Mouse (Mus musculus): ENCODE data around the gene Zfp811. TPM values are rescaled to one million over a fixed set of nuclear protein-coding genes. Genes with fewer than 3 reads are reported as not detected.

The Zfp811 gene
- polyA plus RNA-seq, 1 experiment from 2014 or later, result 53.5 TPM

GRCm38 (mm10) chr17:32789244-32789643, 20.5 kb downstream of the Zfp811 start:
- peak overlapping the region; percentile 95; the same call in 1 of the 2 replicates for H3K4me3 ChIP-seq
- H3K27me3 ChIP-seq, result no peaks in the 10 kb centered on the region
- H3K4me2 ChIP-seq (replicated peaks), result no peak overlapping the region
- 75% methylated on average over 8 of the region's 8 CpGs for WGBS
- H3K36me3 ChIP-seq, result peaks cover 19% of the 10 kb centered on the region
- no peak overlapping the region for H3K9ac ChIP-seq (replicated peaks)
- H3K27ac ChIP-seq (replicated peaks), result no peak overlapping the region
- no peaks in the 10 kb centered on the region for H3K9me3 ChIP-seq
- peaks cover 24% of the 10 kb centered on the region for H3K4me1 ChIP-seq
- ATAC-seq (ENCODE audit: low FRiP score, low read depth), result no peak

- H3K4me2 ChIP-seq (replicated peaks), result peak overlapping the region; percentile 65
- H3K27me3 ChIP-seq, result no peaks in the 10 kb centered on the region
- peak overlapping the region; percentile 95 for H3K4me3 ChIP-seq
- peaks cover 24% of the 10 kb centered on the region for H3K4me1 ChIP-seq
- no peaks in the 10 kb centered on the region for H3K9me3 ChIP-seq
- H3K27ac ChIP-seq (replicated peaks), result 0 out of 2 replicates have a peak overlapping the region, but pooled peaks have one; percentile 30
- WGBS, result 12% methylated on average over 9 of the region's 9 CpGs
- ATAC-seq (ENCODE audit: low FRiP score, low read depth), result no peak
- peak overlapping the region; percentile 44 for H3K9ac ChIP-seq (replicated peaks)
- peaks cover 21% of the 10 kb centered on the region for H3K36me3 ChIP-seq
These were observed 21.2 kb downstream of the Zfp811 start for GRCm38 (mm10) chr17:32788576-32788975.

DNA sequence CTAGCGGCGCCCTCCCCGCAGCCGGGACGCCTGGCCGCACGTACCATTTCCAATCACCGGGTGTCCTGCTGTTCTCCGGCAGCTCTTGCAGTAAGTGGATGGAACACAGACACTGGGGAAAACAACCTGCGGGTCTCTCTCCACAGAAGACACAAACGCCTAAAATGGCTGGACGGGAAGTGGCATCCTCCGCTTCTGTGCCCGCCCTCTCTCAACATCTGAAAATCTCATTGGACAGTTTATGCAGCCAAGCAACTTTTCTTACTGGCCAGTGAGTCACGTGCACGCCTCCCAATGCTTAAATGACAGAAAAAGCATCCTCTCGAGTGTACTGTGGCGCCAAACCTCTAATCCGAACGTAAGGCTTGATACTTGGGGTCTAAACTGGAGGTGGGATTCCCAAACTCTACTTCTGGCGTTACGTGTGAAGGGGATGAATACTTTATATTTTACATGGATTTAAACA, 21.6 kb downstream of the Zfp811 start, which contains the start of gene Zfp871:
Gene Zfp871, minus strand, starts transcription at position 194 of the 466 bp plus-strand sequence.
- WGBS, result under 1% methylated on average over 22 of the region's 22 CpGs
- no peaks in the 10 kb centered on the region for H3K9me3 ChIP-seq
- H3K27me3 ChIP-seq, result no peaks in the 10 kb centered on the region
- ATAC-seq (ENCODE audit: low FRiP score, low read depth), result peak; percentile 97
- H3K4me2 ChIP-seq (replicated peaks), result peak within 1 kb of the TSS; percentile 65
- peak within 1 kb of the TSS; percentile 98 for H3K9ac ChIP-seq (replicated peaks)
- peak within 1 kb of the TSS; percentile 92 for H3K27ac ChIP-seq (replicated peaks)
- peaks cover 23% of the 10 kb centered on the region for H3K36me3 ChIP-seq
- H3K4me1 ChIP-seq, result peaks cover 24% of the 10 kb centered on the region
- H3K4me3 ChIP-seq, result peak within 1 kb of the TSS; percentile 95

DNA sequence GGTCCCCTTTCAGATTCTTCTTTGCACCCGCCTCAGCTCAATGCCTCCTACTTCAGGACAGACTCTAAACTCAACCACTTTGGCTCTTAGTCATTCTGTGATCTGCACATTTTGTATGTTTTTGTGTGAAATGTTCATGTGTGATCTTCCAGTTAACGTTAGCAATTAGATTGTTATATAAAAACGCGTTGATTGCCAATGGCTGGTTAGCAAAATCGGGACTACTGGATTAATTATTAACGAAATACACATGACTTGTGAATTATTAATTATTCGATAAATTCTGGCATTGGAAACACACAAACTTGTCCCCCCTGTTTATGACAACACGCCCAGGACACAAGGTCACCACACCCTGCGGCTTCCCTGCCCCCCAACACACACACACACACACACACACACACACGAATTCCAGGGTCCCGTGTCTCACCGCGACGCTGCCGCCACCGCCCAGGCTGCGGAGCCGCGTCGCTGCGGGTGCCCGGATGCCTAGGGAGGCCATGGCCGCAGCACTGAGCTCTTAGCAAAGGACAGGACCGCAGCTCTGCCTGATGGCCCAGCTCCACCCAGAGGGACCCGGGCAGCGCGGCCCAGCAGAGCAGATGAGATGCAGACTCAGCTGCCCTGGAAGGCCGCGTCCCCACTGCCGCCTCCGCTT, 22.2 kb downstream of the Zfp811 start:
- peaks cover 24% of the 10 kb centered on the region for H3K4me1 ChIP-seq
- no peaks in the 10 kb centered on the region for H3K9me3 ChIP-seq
- WGBS, result 1% methylated on average over 29 of the region's 31 CpGs
- H3K9ac ChIP-seq (replicated peaks), result peak overlapping the region; percentile 98
- H3K27me3 ChIP-seq, result no peaks in the 10 kb centered on the region
- peaks cover 29% of the 10 kb centered on the region for H3K36me3 ChIP-seq
- H3K4me3 ChIP-seq, result peak overlapping the region; percentile 95
- H3K27ac ChIP-seq (replicated peaks), result peak overlapping the region; percentile 92
- peak; percentile 88 for ATAC-seq (ENCODE audit: low FRiP score, low read depth)
- peak overlapping the region; percentile 65 for H3K4me2 ChIP-seq (replicated peaks)

DNA sequence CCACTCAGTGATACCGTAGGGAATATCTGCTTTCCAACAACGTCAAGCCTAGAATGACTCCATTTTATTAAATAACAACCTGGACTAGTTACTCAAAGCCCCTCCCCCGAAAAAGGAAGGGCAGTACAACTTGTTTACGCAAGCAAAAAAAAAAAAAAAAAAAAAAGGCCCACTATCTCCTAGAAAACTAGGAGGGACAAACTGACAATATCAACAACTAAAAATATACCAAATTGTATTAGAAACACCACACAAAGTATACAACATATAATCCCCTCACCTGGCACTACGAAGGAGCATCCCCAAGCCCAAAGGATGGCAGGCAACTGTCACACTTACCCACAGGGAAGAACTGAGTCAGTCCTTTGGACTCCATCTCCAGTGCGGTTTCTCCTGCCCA, 22.8 kb downstream of the Zfp811 start:
- peak overlapping the region; percentile 95 for H3K4me3 ChIP-seq
- 81% methylated on average over 6 of the region's 6 CpGs for WGBS

DNA sequence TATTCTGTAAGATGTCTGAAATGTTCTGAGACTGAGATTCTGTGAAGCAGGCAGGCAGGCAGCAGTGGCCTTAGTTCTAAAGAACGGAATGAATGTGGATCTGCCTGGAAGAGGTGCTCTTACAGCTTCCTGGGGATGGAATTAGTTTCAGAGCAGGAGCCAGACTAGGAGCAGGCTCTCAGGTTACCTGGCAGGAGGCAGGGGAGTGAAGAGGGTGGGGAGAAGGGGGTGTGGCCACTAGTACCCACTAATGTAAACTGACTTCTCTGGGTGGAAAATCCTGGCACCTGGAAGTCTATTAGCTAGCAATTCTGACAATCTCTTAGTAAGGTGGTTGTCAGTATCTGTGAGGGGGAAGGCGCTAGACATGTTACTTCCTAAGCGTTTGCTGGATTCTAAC, 24.1 kb downstream of the Zfp811 start:
- no peak for ATAC-seq (ENCODE audit: low FRiP score, low read depth)
- Histone ChIP-seq H3K9ac (replicated peaks) (no peak overlapping the region), H3K4me1 (peaks cover 24% of the 10 kb centered on the region), H3K36me3 (peaks cover 31% of the 10 kb centered on the region), H3K4me2 (replicated peaks) (0 out of 2 replicates have a peak overlapping the region, but pooled peaks have one; percentile 10), H3K27me3 (no peaks in the 10 kb centered on the region), H3K27ac (replicated peaks) (no peak overlapping the region), H3K9me3 (no peaks in the 10 kb centered on the region), H3K4me3 (no peak overlapping the region; the same call in 1 of the 2 replicates)
- 96% methylated on average over 3 of the region's 3 CpGs for WGBS

More for the DNA sequence above, 22.8 kb downstream of the Zfp811 start:
- Histone ChIP-seq H3K4me1 (peaks cover 24% of the 10 kb centered on the region), H3K4me2 (replicated peaks) (peak overlapping the region; percentile 65), H3K9ac (replicated peaks) (peak overlapping the region; percentile 98), H3K36me3 (peaks cover 31% of the 10 kb centered on the region), H3K27ac (replicated peaks) (no peak overlapping the region), H3K27me3 (no peaks in the 10 kb centered on the region), H3K9me3 (no peaks in the 10 kb centered on the region)
- ATAC-seq (ENCODE audit: low FRiP score, low read depth), result no peak

GRCm38 (mm10) chr17:32777564-32777963, 32.2 kb downstream of the Zfp811 start:
- no peak for ATAC-seq (ENCODE audit: low FRiP score, low read depth)
- WGBS, result 95% methylated on average over 3 of the region's 3 CpGs

DNA sequence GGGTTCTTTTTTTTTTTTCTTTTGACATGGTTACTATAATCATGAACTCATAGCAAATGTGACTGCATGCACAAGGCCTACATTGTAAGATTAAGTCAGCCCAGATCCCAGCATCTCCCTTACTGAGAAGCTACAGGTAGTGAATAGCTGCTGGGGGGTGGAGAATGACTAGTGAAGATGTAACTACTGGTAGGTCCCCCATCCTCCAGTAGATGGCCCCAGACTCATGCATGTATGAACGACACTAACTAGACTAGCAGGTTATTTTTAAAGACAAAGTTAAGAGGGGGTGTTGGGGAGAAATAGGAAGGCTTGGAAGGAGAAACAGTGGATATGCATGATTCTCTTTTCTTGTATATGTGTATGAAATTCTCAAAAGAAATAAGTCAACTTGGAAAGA, 38.5 kb downstream of the Zfp811 start:
- no peak for ATAC-seq (ENCODE audit: low FRiP score, low read depth)
- H3K27ac ChIP-seq (replicated peaks), result no peak overlapping the region
- no peaks in the 10 kb centered on the region for H3K27me3 ChIP-seq
- WGBS, result 78% methylated on average over 1 of the region's 1 CpGs
- H3K9me3 ChIP-seq, result peaks cover 8% of the 10 kb centered on the region; the same call in 1 of the 2 replicates
- no peaks in the 10 kb centered on the region for H3K4me1 ChIP-seq
- peaks cover 92% of the 10 kb centered on the region for H3K36me3 ChIP-seq
- H3K4me2 ChIP-seq (replicated peaks), result no peak overlapping the region
- no peak overlapping the region for H3K9ac ChIP-seq (replicated peaks)
- no peak overlapping the region for H3K4me3 ChIP-seq

More at GRCm38 (mm10) chr17:32777564-32777963, 32.2 kb downstream of the Zfp811 start:
- no peaks in the 10 kb centered on the region for H3K4me1 ChIP-seq
- H3K4me2 ChIP-seq (replicated peaks), result no peak overlapping the region
- no peak overlapping the region for H3K4me3 ChIP-seq
- H3K9me3 ChIP-seq, result no peaks in the 10 kb centered on the region
- peaks cover 73% of the 10 kb centered on the region for H3K36me3 ChIP-seq
- H3K27me3 ChIP-seq, result no peaks in the 10 kb centered on the region
- H3K27ac ChIP-seq (replicated peaks), result no peak overlapping the region
- no peak overlapping the region for H3K9ac ChIP-seq (replicated peaks)

DNA sequence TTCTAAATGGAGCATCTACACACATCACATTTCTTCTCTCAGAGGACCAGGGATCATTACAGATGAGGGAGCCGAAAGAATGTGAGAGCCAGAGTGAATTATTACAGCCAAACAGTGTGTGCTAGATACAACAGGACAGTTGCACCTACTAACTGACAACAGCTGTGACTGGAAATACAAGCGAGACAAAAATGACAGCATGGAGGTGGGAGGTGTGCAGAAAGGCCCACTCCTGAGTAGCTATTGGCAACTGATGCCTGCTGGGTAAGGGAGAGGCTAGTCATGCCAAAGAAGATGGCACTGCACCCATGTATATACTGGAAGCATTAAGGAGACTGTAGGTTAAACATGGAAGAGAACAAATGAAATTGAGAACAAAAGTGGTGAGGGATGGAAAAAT, 43.3 kb downstream of the Zfp811 start:
- Histone ChIP-seq H3K9ac (replicated peaks) (no peak overlapping the region), H3K9me3 (peaks cover 18% of the 10 kb centered on the region), H3K4me1 (no peaks in the 10 kb centered on the region), H3K36me3 (peaks cover 72% of the 10 kb centered on the region), H3K4me2 (replicated peaks) (no peak overlapping the region), H3K4me3 (no peak overlapping the region), H3K27me3 (no peaks in the 10 kb centered on the region), H3K27ac (replicated peaks) (no peak overlapping the region)
- WGBS, result 94% methylated on average over 2 of the region's 2 CpGs
- ATAC-seq (ENCODE audit: low FRiP score, low read depth), result no peak

DNA sequence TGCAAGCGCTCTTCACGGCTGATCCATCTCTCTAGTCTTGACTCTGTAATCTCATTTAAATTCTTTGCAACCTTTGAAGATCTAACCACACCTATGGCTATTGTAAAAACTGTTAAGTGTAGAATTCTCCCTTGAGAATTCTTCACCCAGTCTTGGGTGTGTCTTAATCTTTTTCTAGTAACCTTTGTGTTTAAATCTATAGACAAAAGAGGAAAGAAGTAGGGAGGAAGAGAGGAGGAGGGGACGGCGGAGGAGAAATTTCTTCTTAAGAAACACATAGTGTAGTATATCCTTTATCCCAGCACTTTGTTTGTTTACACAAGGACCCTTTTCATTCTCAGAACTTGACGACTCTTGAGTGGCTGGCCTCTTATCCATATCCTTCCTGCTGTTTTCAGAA, 52.4 kb downstream of the Zfp811 start:
- WGBS, result 74% methylated on average over 5 of the region's 5 CpGs
- Histone ChIP-seq H3K9ac (replicated peaks) (no peak overlapping the region), H3K27me3 (no peaks in the 10 kb centered on the region), H3K4me3 (no peak overlapping the region), H3K4me1 (no peaks in the 10 kb centered on the region), H3K27ac (replicated peaks) (no peak overlapping the region), H3K4me2 (replicated peaks) (no peak overlapping the region), H3K9me3 (no peaks in the 10 kb centered on the region), H3K36me3 (no peaks in the 10 kb centered on the region)
- no peak for ATAC-seq (ENCODE audit: low FRiP score, low read depth)

DNA sequence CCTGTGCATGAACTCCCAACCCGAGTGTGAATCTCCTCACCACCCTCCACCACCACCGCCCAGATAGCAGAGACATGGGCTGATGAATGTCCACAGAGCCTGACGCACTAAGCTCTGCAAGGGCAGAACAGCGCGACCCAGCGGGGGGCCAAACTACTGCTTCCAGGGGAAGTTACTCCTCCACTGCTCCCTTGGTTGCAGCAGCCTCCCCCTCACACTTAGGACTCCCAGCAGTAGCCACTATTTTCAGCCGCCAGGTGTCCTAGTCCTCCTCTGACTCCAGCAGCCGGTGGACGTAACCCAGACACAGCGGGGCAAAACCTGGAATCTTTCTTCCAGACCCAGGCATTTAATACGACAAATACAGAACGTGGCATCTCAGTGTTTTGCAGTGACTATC, 56.1 kb downstream of the Zfp811 start:
- 20% methylated on average over 12 of the region's 12 CpGs for WGBS
- no peak overlapping the region for H3K4me3 ChIP-seq
- H3K36me3 ChIP-seq, result no peaks in the 10 kb centered on the region
- H3K27ac ChIP-seq (replicated peaks), result no peak overlapping the region
- H3K9ac ChIP-seq (replicated peaks), result no peak overlapping the region
- no peak for ATAC-seq (ENCODE audit: low FRiP score, low read depth)
- H3K4me1 ChIP-seq, result no peaks in the 10 kb centered on the region
- H3K4me2 ChIP-seq (replicated peaks), result no peak overlapping the region
- H3K27me3 ChIP-seq, result no peaks in the 10 kb centered on the region
- no peaks in the 10 kb centered on the region for H3K9me3 ChIP-seq

GRCm38 (mm10) chr17:32752813-32753360, 56.8 kb downstream of the Zfp811 start:
- ATAC-seq (ENCODE audit: low FRiP score, low read depth), result no peak
- Histone ChIP-seq H3K9ac (replicated peaks) (no peak overlapping the region), H3K4me2 (replicated peaks) (no peak overlapping the region), H3K27ac (replicated peaks) (no peak overlapping the region), H3K4me3 (no peak overlapping the region), H3K9me3 (no peaks in the 10 kb centered on the region), H3K27me3 (no peaks in the 10 kb centered on the region), H3K4me1 (no peaks in the 10 kb centered on the region), H3K36me3 (no peaks in the 10 kb centered on the region)
- WGBS, result 85% methylated on average over 6 of the region's 6 CpGs
